Mouse (Mus musculus) small intestine, adult 2 months (tissue): ENCODE measurements around the gene Olfml2b.

Experiments used
- CTCF ChIP-seq: fragments of 200-500 bp; IDR thresholded peaks from 2 replicates; pipeline ENCODE4 v1.5.1; 2012; ENCODE audit warnings: low read depth, mild to moderate bottlenecking, control low read depth, inconsistent platforms, low read length, moderate library complexity, mixed read lengths; ENCODE audit not compliant: insufficient replicate concordance, insufficient read length; ENCODE audit errors: extremely low read depth
- POLR2A ChIP-seq: fragments of 200-500 bp; IDR thresholded peaks from 2 replicates; pipeline ENCODE4 v1.6.1; 2012; ENCODE audit warnings: low read depth, mild to moderate bottlenecking, control low read depth, inconsistent platforms, low read length, moderate library complexity

GRCm38 (mm10) chr1:170611631-170612030, 32.7 kb upstream of the Olfml2b start:
- TF ChIP-seq POLR2A (no peak), CTCF (no peak)
